Mouse (Mus musculus) ES-E14 (cell line): ENCODE measurements around the gene Mars. TPM values are rescaled to one million over a fixed set of nuclear protein-coding genes. Genes with fewer than 3 reads are reported as not detected.

Experiments
- DNase-seq: peaks from one replicate; pipeline ENCODE4 v3.0.0-alpha.2; 2013; ENCODE audit warnings: low read depth, low spot score
- H3K27ac ChIP-seq: 2 replicates; pipeline ENCODE4 v1.5.1; 2012; ENCODE audit warnings: low read depth, mild to moderate bottlenecking, low read length, moderate library complexity, mixed read lengths; ENCODE audit not compliant: poor library complexity, insufficient read depth, severe bottlenecking
- H3K36me3 ChIP-seq: 2 replicates; pipeline ENCODE4 v1.6.1; 2012; ENCODE audit warnings: mild to moderate bottlenecking, low read length, moderate library complexity, mixed read lengths; ENCODE audit not compliant: control insufficient read depth, poor library complexity, insufficient read depth, severe bottlenecking
- H3K4me1 ChIP-seq, 2 experiments: fragments of 150-350 bp in 1 of 2; sonication (generic) in 1 of 2; 2 replicates each; pipeline ENCODE4 v1.6.1; 2012; ENCODE audit warnings: low read length in 2 of 2, mild to moderate bottlenecking in 1 of 2, mixed read lengths in 1 of 2; ENCODE audit not compliant: control insufficient read depth in 2 of 2, insufficient read depth in 2 of 2, poor library complexity in 1 of 2
- H3K4me3 ChIP-seq, 2 experiments: fragments of 150-350 bp in 1 of 2; sonication (generic) in 1 of 2; 2 replicates each; pipeline ENCODE4 v1.5.1; 2012; ENCODE audit warnings: low read length in 2 of 2, low read depth in 1 of 2, mild to moderate bottlenecking in 1 of 2, mixed read lengths in 1 of 2; ENCODE audit not compliant: insufficient read depth in 1 of 2, poor library complexity in 1 of 2, severe bottlenecking in 1 of 2
- H3K9ac ChIP-seq: 2 replicates; pipeline ENCODE4 v1.6.1; 2012; ENCODE audit warnings: low read depth, mild to moderate bottlenecking, low read length, mixed read lengths; ENCODE audit not compliant: poor library complexity, insufficient read depth, severe bottlenecking
- H3K9me3 ChIP-seq: fragments of 150-350 bp; sonication (generic); 2 replicates; pipeline ENCODE4 v1.6.1; 2012; ENCODE audit warnings: low read depth, mild to moderate bottlenecking, low read length; ENCODE audit not compliant: control insufficient read depth, insufficient read depth
- CHD2 ChIP-seq: IDR thresholded peaks from 2 replicates; pipeline ENCODE4 v1.6.1; 2014; ENCODE audit warnings: mild to moderate bottlenecking, low read depth, low read length, inconsistent platforms
- HCFC1 ChIP-seq: IDR thresholded peaks from 2 replicates; pipeline ENCODE4 v1.6.1; 2012; ENCODE audit warnings: low read length, inconsistent platforms, borderline replicate concordance; ENCODE audit not compliant: insufficient read depth
- MAFK ChIP-seq: IDR thresholded peaks from 2 replicates; pipeline ENCODE4 v1.6.1; 2014; ENCODE audit warnings: mild to moderate bottlenecking, low read depth, low read length, inconsistent platforms; ENCODE audit not compliant: insufficient read depth
- ZC3H11A ChIP-seq: IDR thresholded peaks from 2 replicates; pipeline ENCODE4 v1.6.1; 2012; ENCODE audit warnings: low read depth, mild to moderate bottlenecking, inconsistent platforms, low read length, borderline replicate concordance
- ZNF384 ChIP-seq: IDR thresholded peaks from 2 replicates; pipeline ENCODE4 v1.6.1; 2012; ENCODE audit warnings: low read depth, low read length, inconsistent platforms
- in situ Hi-C, 2 experiments: fragments of 600-800 bp; cut with MboI; formaldehyde crosslinking; loops; one replicate each; pipeline ENCODE4 v1.15.1; 2025; ENCODE audit warnings: low sequenced_read_pairs in 2 of 2, inconsistent platforms in 1 of 2; ENCODE audit not compliant: unreplicated experiment in 2 of 2
- total RNA-seq: library from RNA; depleted of rRNA; stranded (reverse); fragments of 300-350 nt; gene quantifications from 2 replicates; pipeline ENCODE4 v1.2.3, GENCODE M21; 2012

Gene Mars
- total RNA-seq, 1 experiment: 206 TPM

GRCm38 (mm10) chr10:127269884-127270283 is 41.7 kb downstream of the Mars start:
- H3K36me3 ChIP-seq: peaks cover 24% of the 10 kb centered on the region
- no peaks in the 10 kb centered on the region for H3K9me3 ChIP-seq
- peak overlapping the region; percentile 0; the same call in 1 of the 2 replicates for H3K9ac ChIP-seq
- TF ChIP-seq ZNF384: no peak
- TF ChIP-seq CHD2: no peak
- TF ChIP-seq ZC3H11A: no peak
- TF ChIP-seq HCFC1: no peak
- TF ChIP-seq MAFK: no peak
- peak overlapping the region in 1 of 2 experiments; percentile 7; a peak in 1 of 4 replicates for H3K4me3 ChIP-seq
- no peak for DNase-seq
- in situ Hi-C loops: no loop called here
- H3K4me1 ChIP-seq: peaks cover 20 to 38% of the 10 kb centered on the region in 2 experiments
- H3K27ac ChIP-seq: peak overlapping the region; percentile 72; the same call in 1 of the 2 replicates

DNA sequence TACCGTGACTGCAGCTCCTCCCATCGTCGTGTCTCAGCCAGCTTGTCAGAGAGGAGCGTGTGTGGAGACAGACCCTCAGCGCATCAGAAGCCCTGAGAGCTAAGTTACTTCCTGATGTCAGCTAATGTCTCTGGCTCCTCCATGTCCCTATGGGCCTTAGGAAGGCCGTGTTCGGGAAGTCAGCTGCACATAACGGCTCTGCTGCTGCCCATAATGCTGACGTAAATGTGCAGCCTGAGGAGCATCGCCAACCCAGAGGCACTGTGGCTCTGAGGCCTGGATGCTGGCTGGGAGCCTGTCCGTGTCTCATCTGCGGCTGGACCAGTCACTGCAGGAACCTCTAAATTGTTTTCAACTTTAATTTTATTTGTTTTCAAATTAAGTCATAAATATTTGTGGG is 42.5 kb downstream of the Mars start:
- peak overlapping the region; percentile 25; the same call in 1 of the 2 replicates for H3K9ac ChIP-seq
- H3K9me3 ChIP-seq: no peaks in the 10 kb centered on the region
- in situ Hi-C loops: no loop called here
- peaks cover 16 to 36% of the 10 kb centered on the region in 2 experiments; a peak in 3 of 4 replicates for H3K4me1 ChIP-seq
- H3K4me3 ChIP-seq: no peak overlapping the region
- peaks cover 22% of the 10 kb centered on the region; the same call in 1 of the 2 replicates for H3K36me3 ChIP-seq
- no peak for DNase-seq
- no peak for TF ChIP-seq ZC3H11A
- TF ChIP-seq ZNF384: no peak
- TF ChIP-seq MAFK: no peak
- TF ChIP-seq CHD2: no peak
- TF ChIP-seq HCFC1: no peak
- no peak overlapping the region for H3K27ac ChIP-seq

- in situ Hi-C loops: no loop called here
- Histone ChIP-seq H3K36me3 (peaks cover 22% of the 10 kb centered on the region; the same call in 1 of the 2 replicates), H3K27ac (no peak overlapping the region), H3K4me3 (no peak overlapping the region), H3K9ac (peak overlapping the region; percentile 40; the same call in 1 of the 2 replicates), H3K4me1 (peaks cover 15 to 32% of the 10 kb centered on the region in 2 experiments), H3K9me3 (no peaks in the 10 kb centered on the region)
- no peak for DNase-seq
- TF ChIP-seq ZNF384 (no peak), CHD2 (no peak), MAFK (no peak), ZC3H11A (no peak), HCFC1 (no peak)
Measured at GRCm38 (mm10) chr10:127268401-127268800, 43.2 kb downstream of the Mars start.

- H3K27ac ChIP-seq: no peak overlapping the region
- DNase-seq: no peak
Measured at GRCm38 (mm10) chr10:127267318-127267717, 44.3 kb downstream of the Mars start.

More at GRCm38 (mm10) chr10:127267318-127267717, 44.3 kb downstream of the Mars start:
- Histone ChIP-seq H3K9me3 (no peaks in the 10 kb centered on the region), H3K36me3 (peaks cover 18% of the 10 kb centered on the region; the same call in 1 of the 2 replicates), H3K9ac (peak overlapping the region; percentile 90; the same call in 1 of the 2 replicates), H3K4me3 (peak overlapping the region; percentile 79 to 85), H3K4me1 (peaks cover 13 to 29% of the 10 kb centered on the region in 2 experiments)
- TF ChIP-seq CHD2: no peak
- no peak for TF ChIP-seq ZNF384
- TF ChIP-seq HCFC1: no peak
- TF ChIP-seq MAFK: no peak
- no peak for TF ChIP-seq ZC3H11A
- in situ Hi-C loops: no loop called here
